Mouse (Mus musculus) myocyte (in vitro differentiated cells): Measurements from ENCODE around the gene Tfpi. TPM values are rescaled to one million over a fixed set of nuclear protein-coding genes. Genes with fewer than 3 reads are reported as not detected.
A peak's percentile ranks its signal among the peaks of the same experiment; 100 is the strongest.

Experiments used
- H3K27me3 ChIP-seq: one replicate; pipeline ENCODE4 v1.6.1; 2011; ENCODE audit not compliant: control insufficient read depth, insufficient read depth, insufficient read length
- H3K36me3 ChIP-seq: one replicate; pipeline ENCODE4 v1.6.1; 2011; ENCODE audit not compliant: control insufficient read depth, insufficient read depth
- H3K4me2 ChIP-seq: one replicate; pipeline ENCODE4 v1.6.1; 2011; ENCODE audit warnings: low read depth, control low read depth
- H3K4me3 ChIP-seq: one replicate; pipeline ENCODE4 v1.5.1; 2011; ENCODE audit warnings: mild to moderate bottlenecking, control low read depth, moderate library complexity
- H3K79me2 ChIP-seq: one replicate; pipeline ENCODE4 v1.6.1; 2011; ENCODE audit not compliant: control insufficient read depth, insufficient read depth
- H3ac ChIP-seq: one replicate; pipeline ENCODE4 v1.6.1; 2011; ENCODE audit not compliant: control insufficient read depth, insufficient read length
- CEBPB ChIP-seq: IDR thresholded peaks from 2 replicates; pipeline ENCODE4 v1.6.1; 2011; ENCODE audit warnings: mild to moderate bottlenecking, moderate library complexity; ENCODE audit not compliant: poor library complexity, insufficient read depth, severe bottlenecking
- E2F4 ChIP-seq: IDR thresholded peaks from one replicate; pipeline ENCODE4 v1.6.1; 2011; ENCODE audit warnings: mild to moderate bottlenecking, control low read depth, moderate library complexity; ENCODE audit not compliant: insufficient read depth
- MAX ChIP-seq: IDR thresholded peaks from one replicate; pipeline ENCODE4 v1.6.1; 2011; ENCODE audit warnings: low read depth, mild to moderate bottlenecking, control low read depth
- MYOD1 ChIP-seq, 3 experiments: IDR thresholded peaks; one replicate each; pipeline ENCODE4 v1.6.1; 2011; ENCODE audit warnings: control low read depth in 2 of 3, low read depth in 2 of 3, mild to moderate bottlenecking in 2 of 3, moderate library complexity in 1 of 3; ENCODE audit not compliant: insufficient read length in 2 of 3, control insufficient read depth in 1 of 3
- MYOG ChIP-seq, 3 experiments: IDR thresholded peaks; one replicate each; pipeline ENCODE4 v1.6.1; 2011; ENCODE audit warnings: control low read depth in 2 of 3, low read depth in 2 of 3, mild to moderate bottlenecking in 2 of 3; ENCODE audit not compliant: insufficient read length in 2 of 3, control insufficient read depth in 1 of 3, insufficient read depth in 1 of 3
- POLR2A ChIP-seq: IDR thresholded peaks from one replicate; pipeline ENCODE4 v1.6.1; 2011; ENCODE audit warnings: low read depth, mild to moderate bottlenecking, control low read depth, moderate library complexity; ENCODE audit not compliant: insufficient read length
- POLR2AphosphoS2 ChIP-seq: IDR thresholded peaks from one replicate; pipeline ENCODE4 v1.6.1; 2011; ENCODE audit warnings: low read depth, control low read depth; ENCODE audit not compliant: insufficient read length
- REST ChIP-seq: IDR thresholded peaks from one replicate; pipeline ENCODE4 v1.6.1; 2011; ENCODE audit warnings: mild to moderate bottlenecking, control low read depth, moderate library complexity; ENCODE audit not compliant: insufficient read depth, insufficient read length
- SRF ChIP-seq: IDR thresholded peaks from one replicate; pipeline ENCODE4 v1.6.1; 2011; ENCODE audit warnings: low read depth; ENCODE audit not compliant: control insufficient read depth, insufficient read length
- TCF12 ChIP-seq: IDR thresholded peaks from one replicate; pipeline ENCODE4 v1.6.1; 2011; ENCODE audit warnings: mild to moderate bottlenecking, control low read depth; ENCODE audit not compliant: poor library complexity, insufficient read depth, severe bottlenecking
- TCF3 ChIP-seq: IDR thresholded peaks from one replicate; pipeline ENCODE4 v1.6.1; 2011; ENCODE audit warnings: low read depth, control low read depth; ENCODE audit not compliant: insufficient read length
- USF1 ChIP-seq: IDR thresholded peaks from one replicate; pipeline ENCODE4 v1.6.1; 2011; ENCODE audit warnings: low read depth, mild to moderate bottlenecking, control low read depth, moderate library complexity
- polyA plus RNA-seq: library from polyadenylated mRNA; unstranded; fragments of >200 nt; fragmentation: generic; extraction: Trizol; gene quantifications from one replicate; pipeline ENCODE4 v1.2.1, GENCODE M21; 2012; ENCODE audit warnings: missing spikeins

Gene Tfpi
- polyA plus RNA-seq, 1 experiment: 7.9 TPM

- Histone ChIP-seq H3ac (no peak overlapping the region), H3K79me2 (peaks cover 8% of the 10 kb centered on the region), H3K4me2 (no peak overlapping the region), H3K4me3 (no peak overlapping the region), H3K36me3 (no peaks in the 10 kb centered on the region), H3K27me3 (no peaks in the 10 kb centered on the region)
- TF ChIP-seq E2F4: no peak
- TF ChIP-seq CEBPB: no peak
- no peak for TF ChIP-seq POLR2AphosphoS2
- no peak for TF ChIP-seq REST
Observed at GRCm38 (mm10) chr2:84428836-84429235, 47.7 kb downstream of the Tfpi start.

- no peak for TF ChIP-seq TCF12
- TF ChIP-seq TCF3: no peak
- TF ChIP-seq E2F4: no peak
- TF ChIP-seq USF1: no peak
- no peak for TF ChIP-seq POLR2A
- TF ChIP-seq POLR2AphosphoS2: no peak
- no peak for TF ChIP-seq CEBPB
- TF ChIP-seq MYOD1 (IDR thresholded peaks at IDR 0.05; ENCODE audit: control insufficient read depth in 1 of 3, insufficient read length in 2 of 3, low read depth in 2 of 3): no peak
- TF ChIP-seq REST: no peak
- no peak for TF ChIP-seq MAX
- no peak for TF ChIP-seq MYOG (IDR thresholded peaks at IDR 0.05; ENCODE audit: control insufficient read depth in 1 of 3, insufficient read depth in 1 of 3, insufficient read length in 2 of 3, low read depth in 2 of 3)
- TF ChIP-seq SRF: no peak
- H3K4me3 ChIP-seq: no peak overlapping the region
- H3K36me3 ChIP-seq: no peaks in the 10 kb centered on the region
- H3K27me3 ChIP-seq: no peaks in the 10 kb centered on the region
- no peak overlapping the region for H3ac ChIP-seq
- H3K4me2 ChIP-seq: no peak overlapping the region
- H3K79me2 ChIP-seq: peaks cover 23% of the 10 kb centered on the region
Observed at GRCm38 (mm10) chr2:84426531-84426930, 50.0 kb downstream of the Tfpi start.

DNA sequence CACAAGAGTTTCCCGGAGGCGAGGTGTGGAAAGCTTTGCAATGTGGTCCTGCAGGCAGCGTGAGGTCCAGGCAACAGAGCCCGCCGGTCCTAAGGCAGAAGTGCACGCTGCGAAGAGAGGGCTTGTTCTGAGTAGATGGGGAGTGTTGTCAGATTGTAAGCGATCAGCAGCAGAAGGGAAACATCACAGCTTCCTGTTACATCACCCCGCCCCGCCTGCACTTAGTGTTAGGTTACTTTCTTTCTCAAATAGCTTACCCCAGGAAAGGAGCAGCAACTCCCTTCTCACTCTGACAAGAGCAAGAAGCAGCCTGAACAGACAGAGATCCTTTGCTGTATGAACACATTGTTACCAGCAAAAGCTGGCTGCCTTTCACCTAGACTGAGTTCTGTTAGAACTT, 51.4 kb downstream of the Tfpi start, which contains the start of gene Calcrl:
Gene Calcrl (minus strand): TSS at position 274 of the 400 bp plus-strand sequence.
- peak; percentile 40; the same call in 1 of the 2 replicates for TF ChIP-seq CEBPB
- peak; percentile 98 for TF ChIP-seq POLR2A
- TF ChIP-seq REST: peak; percentile 29
- TF ChIP-seq POLR2AphosphoS2: peak; percentile 96
- no peak for TF ChIP-seq SRF
- Histone ChIP-seq H3K4me3 (peak within 1 kb of the TSS; percentile 34), H3K27me3 (no peaks in the 10 kb centered on the region), H3ac (no peak within 1 kb of the TSS), H3K4me2 (peak within 1 kb of the TSS; percentile 81), H3K36me3 (no peaks in the 10 kb centered on the region), H3K79me2 (peaks cover 23% of the 10 kb centered on the region)

- Histone ChIP-seq H3K36me3 (peaks cover 10% of the 10 kb centered on the region), H3K27me3 (no peaks in the 10 kb centered on the region), H3K79me2 (no peaks in the 10 kb centered on the region), H3ac (no peak overlapping the region), H3K4me2 (no peak overlapping the region), H3K4me3 (no peak overlapping the region)
- TF ChIP-seq REST (no peak), TCF3 (no peak), MYOG (IDR thresholded peaks at IDR 0.05; ENCODE audit: control insufficient read depth in 1 of 3, insufficient read depth in 1 of 3, insufficient read length in 2 of 3, low read depth in 2 of 3) (no peak), MAX (no peak), USF1 (no peak)
Observed at GRCm38 (mm10) chr2:84416501-84416900, 60.1 kb downstream of the Tfpi start.

GRCm38 (mm10) chr2:84409796-84410592, 66.6 kb downstream of the Tfpi start:
- peaks cover 6% of the 10 kb centered on the region for H3K36me3 ChIP-seq
- TF ChIP-seq CEBPB: peak; percentile 77; the same call in 1 of the 2 replicates
- no peak for TF ChIP-seq E2F4
- no peaks in the 10 kb centered on the region for H3K79me2 ChIP-seq
- H3ac ChIP-seq: no peak overlapping the region
- H3K4me2 ChIP-seq: no peak overlapping the region
- H3K27me3 ChIP-seq: no peaks in the 10 kb centered on the region
- no peak overlapping the region for H3K4me3 ChIP-seq
